Mouse (Mus musculus) megakaryocyte, adult 5-6 weeks (primary cell): Measurements from ENCODE around the gene Rit1. TPM values are rescaled to one million over a fixed set of nuclear protein-coding genes. Genes with fewer than 3 reads are reported as not detected.
"Not testable (repeated sequence)": the region's sequence is repeated elsewhere in the genome, so short reads cannot be mapped to it uniquely, and the experiment has no call there.

Experiments used
- ATAC-seq: 2 replicates; pipeline ENCODE4 v1.8.0; 2016; ENCODE audit warnings: mild to moderate bottlenecking, inconsistent platforms; ENCODE audit not compliant: poor library complexity, severe bottlenecking
- total RNA-seq, 2 experiments: library from RNA; stranded (forward) in 1 of 2; stranded (reverse) in 1 of 2; fragments of 153-499, 151-499 nt in 1 of 2; fragments of 221-1000, 200-1000 nt in 1 of 2; gene quantifications; 2 replicates each; pipeline versions ENCODE4 v1.2.3 to v1.2.4; 2015 to 2017

The Rit1 gene
- total RNA-seq (2015) (66.1 and 68.1 TPM in 2 replicates), total RNA-seq (2017) (53.4 and 68.6 TPM in 2 replicates)

GRCm38 (mm10) chr3:88716399-88717197 lies at the start of gene Rit1:
Rit1 (plus strand) TSS chr3:88716838.
- peak; percentile 96 for ATAC-seq

DNA sequence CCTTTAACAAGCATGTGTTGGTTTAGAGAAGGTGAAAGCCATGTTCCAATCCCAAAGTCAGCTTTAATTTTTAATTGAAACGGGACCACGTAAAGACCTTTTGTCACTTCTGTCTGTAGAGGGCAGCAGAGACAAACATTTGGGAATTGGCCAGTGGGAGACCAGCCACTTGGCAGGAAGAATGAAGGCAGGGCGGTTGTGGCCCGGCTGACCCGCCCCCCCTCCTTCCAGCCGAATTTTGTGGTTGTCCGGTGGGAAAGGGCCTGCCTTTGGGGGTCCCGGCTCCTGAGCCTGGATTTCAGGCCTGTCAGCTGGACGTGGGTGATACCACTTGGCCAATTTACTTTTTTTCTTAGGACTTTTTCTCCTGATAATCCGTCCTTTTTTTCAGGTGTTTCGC lies 39.2 kb upstream of the Rit1 start:
- ATAC-seq, result peak; percentile 93

DNA sequence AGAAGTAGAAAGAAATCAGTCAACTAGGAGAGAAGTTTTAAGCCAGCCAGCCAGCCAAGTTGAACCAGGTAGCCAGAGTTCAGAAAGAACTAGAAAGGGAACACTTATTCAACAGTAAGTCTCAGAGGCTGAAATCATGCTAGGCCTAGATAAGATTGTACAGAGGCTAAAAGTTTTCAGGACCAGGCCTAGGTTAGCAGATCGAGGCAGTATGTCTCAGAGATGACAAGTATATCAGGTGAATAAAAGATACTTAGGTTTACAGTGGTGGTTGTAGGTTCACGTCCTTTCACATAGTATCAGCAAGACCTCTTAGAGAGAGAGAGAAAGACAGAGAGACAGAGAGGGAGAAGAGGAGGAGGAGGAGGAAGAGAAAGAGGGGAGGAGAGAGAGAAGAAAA lies 32.8 kb upstream of the Rit1 start:
- ATAC-seq, result no peak

DNA sequence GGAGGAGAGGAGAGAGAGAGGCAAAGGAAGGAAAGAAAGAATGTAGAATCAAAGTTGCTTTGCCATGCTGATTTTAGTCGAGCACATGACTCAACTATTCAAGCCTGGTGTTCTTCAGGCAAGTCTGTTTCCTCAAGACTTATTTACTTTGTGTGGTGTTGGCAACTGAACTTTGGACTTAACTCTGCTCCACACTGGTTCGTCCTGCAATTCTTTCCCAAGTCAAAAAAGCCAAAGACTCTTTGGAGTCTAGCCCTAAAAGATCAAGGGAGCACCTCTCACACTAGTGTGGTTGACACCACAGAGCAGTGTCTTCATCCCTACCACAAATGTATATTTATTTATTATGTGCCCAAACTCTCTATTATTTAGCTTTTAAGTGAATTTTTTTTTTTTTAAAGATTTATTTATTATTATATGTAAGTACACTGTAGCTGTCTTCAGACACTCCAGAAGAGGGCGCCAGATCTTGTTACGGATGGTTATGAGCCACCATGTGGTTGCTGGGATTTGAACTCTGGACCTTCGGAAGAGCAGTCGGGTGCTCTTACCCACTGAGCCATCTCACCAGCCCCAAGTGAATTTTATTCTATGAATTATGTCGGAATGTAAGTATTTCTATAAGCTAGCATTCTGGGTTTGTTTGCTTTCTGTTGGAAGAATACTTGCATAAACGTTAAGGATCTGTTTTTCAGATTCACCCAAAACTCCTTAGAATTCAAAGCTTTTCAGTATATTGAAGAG lies 32.2 kb upstream of the Rit1 start:
- ATAC-seq, result no peak

DNA sequence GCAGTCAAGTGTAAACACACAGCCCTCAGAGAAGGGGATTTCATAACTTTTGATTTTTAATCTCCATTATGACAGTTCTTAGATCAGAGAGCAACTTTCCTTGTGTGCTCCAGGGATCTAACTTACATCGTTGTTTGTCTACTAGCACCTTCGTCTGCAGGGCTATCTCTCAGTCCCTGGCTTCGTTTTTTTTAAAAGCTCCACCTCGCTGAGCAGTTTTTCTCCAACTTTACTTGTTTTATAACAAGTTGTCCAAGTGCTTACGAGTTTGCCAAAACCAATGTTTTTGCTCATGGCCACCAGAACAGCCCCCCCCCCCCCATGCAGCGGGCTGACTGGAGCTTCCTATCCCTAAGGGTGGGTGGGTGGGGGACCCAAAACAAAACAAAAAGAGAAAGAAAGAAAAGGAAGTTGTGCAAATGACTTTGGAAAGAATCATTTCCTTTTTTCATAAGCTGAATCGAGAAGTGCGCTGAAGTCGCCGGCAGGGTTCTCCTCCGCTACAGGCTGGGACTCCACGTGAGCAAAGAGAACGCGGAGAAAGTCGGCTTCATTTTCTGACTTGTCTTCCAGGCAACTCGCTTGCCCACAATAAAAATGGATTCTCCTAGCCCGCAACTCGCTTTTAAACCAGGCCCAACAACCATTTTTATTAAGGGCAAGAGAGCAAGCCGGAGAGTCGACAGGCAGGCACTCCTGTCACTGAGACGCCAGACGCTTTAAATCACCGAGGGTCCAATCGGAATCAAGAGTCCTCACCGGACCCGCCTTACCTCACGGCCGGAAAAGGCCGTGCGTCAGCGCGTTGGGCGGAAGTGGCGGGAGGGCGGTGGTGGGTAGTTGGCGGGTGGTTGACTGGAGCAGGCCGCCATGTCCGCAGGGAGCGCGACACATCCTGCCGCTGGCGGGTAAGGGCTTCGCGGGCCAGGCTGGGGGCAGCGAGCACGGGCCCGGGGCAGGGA lies 31.4 kb upstream of the Rit1 start, which contains the start of gene Khdc4:
Gene Khdc4, plus strand, starts transcription at position 824 of the 962 bp plus-strand sequence.
- peak; percentile 97 for ATAC-seq

- ATAC-seq, result peak; percentile 17; the same call in 1 of the 2 replicates
Measured at GRCm38 (mm10) chr3:88685958-88686451, 30.6 kb upstream of the Rit1 start.

GRCm38 (mm10) chr3:88686734-88687611 lies 29.7 kb upstream of the Rit1 start:
- ATAC-seq, result no peak

- ATAC-seq, result no peak
Measured at GRCm38 (mm10) chr3:88689079-88689478, 27.6 kb upstream of the Rit1 start.

DNA sequence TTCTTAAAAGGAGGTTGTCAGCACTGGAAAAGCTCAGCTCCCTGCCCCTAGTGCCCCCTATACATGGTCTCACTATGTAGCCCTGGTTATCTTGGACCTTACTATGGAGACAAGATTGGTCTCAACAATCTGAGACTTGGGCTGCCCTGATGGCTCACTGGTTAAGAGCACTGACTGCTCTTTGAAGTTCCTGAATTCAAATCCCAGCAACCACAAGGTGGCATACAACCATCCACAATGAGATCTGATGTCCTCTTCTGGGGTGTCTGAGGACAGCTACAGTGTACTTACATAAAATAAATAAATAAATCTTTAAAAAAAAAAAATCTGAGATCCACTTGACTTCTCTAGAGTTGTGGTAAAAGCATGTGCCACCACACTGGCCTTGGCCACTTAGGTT lies 21.1 kb upstream of the Rit1 start:
- no peak for ATAC-seq

- ATAC-seq, result no peak
Measured at GRCm38 (mm10) chr3:88698051-88698450, 18.6 kb upstream of the Rit1 start.

DNA sequence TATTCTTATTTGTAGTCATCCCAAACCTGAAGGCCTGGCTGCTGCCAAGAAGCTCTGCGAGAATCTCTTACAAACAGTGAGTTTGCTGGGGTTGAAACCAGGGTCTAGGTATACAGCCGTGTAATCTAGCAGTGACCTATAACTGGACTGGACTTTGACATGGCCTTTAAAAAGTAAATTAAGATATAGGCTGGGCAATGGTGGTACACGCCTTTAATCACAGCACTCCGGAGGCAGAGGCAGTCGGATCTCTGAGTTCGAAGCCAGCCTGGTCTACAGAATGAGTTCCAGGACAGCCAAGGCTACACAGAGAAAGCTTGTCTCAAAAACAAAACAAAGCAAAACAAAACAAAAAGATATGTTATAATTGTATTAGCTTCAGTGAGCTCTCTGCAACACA lies 17.8 kb upstream of the Rit1 start:
- ATAC-seq, result no peak

GRCm38 (mm10) chr3:88700247-88700646 lies 16.4 kb upstream of the Rit1 start:
- no peak for ATAC-seq

DNA sequence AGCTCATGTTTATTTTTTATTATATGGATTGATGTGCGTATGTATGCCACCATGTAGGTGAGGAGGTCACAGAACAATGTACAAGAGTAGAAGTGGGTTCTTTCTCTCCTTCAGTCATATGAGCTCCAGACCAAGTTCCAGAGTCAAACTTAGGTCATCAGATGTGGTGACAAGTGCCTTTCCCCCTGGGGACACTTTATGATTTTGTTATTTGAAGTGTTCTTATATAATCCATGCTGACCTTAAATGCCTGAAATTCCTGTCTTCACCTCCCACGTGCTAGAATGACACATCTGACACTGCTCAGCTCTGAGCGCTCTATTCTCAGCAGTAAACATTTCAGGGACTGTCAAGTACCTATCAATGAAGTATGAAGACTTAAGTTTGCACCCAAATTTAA lies 15.4 kb upstream of the Rit1 start:
- no peak for ATAC-seq

GRCm38 (mm10) chr3:88713709-88714108 lies 2.9 kb upstream of the Rit1 start:
- no peak for ATAC-seq

DNA sequence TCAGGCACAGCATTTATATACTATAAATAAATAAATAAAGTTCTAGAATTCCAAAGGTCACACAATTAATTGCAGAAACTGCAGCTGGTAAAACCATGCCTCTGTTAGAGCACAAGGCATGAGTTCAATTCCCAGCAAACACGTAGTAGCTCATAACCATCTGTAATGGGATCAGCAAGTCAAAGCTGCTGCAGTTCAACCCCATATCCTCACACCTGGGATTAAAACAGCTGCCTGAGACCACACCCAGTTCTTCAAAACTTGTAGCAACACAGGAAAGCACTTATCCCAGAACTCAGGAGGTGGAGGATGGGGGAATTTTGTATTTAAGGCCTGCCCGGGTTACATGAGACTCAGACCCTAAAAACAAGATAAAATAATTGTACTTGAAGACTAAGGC lies 1.9 kb upstream of the Rit1 start:
- ATAC-seq, result no peak

DNA sequence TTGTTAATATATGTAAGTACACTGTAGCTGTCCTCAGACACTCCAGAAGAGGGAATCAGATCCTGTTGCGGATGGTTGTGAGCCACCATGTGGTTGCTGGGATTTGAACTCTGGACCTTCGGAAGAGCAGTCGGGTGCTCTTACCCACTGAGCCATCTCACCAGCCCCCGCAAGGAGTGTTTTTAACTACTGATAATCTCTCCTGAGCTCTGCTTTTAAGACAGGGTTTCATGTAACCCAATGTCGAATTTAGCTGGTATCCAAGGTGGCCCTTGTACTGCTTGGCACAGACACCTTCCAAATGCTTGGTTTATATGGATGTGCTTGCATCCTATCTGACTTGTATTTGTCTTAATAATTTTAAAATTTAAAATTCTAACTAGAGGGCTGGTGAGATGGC lies 922 bp upstream of the Rit1 start:
- ATAC-seq, result not testable (repeated sequence)

- ATAC-seq, result peak; percentile 24
Measured at GRCm38 (mm10) chr3:88717198-88717798, 660 bp downstream of the Rit1 start.

DNA sequence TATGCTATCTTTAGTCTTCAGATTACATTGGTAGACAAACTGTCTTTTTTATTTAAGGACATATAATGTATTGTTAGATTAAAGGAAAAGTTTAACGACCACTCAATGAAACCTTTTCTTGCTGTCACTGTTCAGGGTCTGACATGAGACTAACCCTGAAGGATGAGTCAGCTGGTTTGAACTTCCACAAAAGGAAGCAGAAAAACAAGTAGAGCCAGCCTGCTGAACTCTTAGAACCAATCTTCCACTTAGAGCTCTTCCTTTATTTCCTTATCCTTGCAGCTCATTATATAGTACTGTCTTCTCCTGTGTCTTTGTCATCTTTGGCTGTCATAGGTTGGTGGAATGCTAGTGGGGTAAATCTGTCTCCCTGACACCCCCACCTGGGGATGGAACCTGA lies 1.2 kb downstream of the Rit1 start:
- peak; percentile 34 for ATAC-seq

DNA sequence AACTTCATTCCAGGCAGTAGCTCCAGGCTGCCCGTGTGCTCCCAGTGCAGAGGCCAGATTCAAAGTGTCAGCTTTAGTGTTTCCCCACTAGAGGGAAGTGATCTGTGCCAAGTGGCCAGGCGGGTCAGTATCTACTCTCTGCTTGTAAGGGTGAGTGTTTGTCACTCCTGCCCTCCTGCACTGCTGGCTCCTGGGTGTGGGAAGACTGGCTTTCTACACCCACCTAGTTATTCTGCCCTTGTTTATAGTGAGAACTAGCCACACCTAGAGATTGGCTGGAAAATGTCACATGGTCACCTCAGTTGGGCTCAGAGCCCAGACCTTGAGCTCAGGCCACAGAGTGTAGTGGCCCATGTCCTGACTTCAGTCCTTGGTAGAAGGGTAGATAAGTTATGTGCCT lies 2.5 kb downstream of the Rit1 start:
- no peak for ATAC-seq
